Mouse (Mus musculus): ENCODE measurements around the gene Glis3. TPM values are rescaled to one million over a fixed set of nuclear protein-coding genes. Genes with fewer than 3 reads are reported as not detected.

Gene Glis3
- total RNA-seq (2021): 1 to 10 TPM; 4.6 to 5.0 TPM
- long read RNA-seq, experiment 1, partial matches to known transcripts: 0 of 1 reads
- long read RNA-seq, experiment 1, other reads (novel, unspliced or antisense): 1 of 1 reads
- long read RNA-seq, experiment 2, partial matches to known transcripts: 0 of 1 reads
- long read RNA-seq, experiment 2, other reads (novel, unspliced or antisense): 1 of 1 reads

- intact Hi-C loops (cut with DNase I): no loop called here
These were observed at the start of gene Glis3 for GRCm38 (mm10) chr19:28679776-28680391. Glis3 (minus strand) TSS chr19:28680077.

GRCm38 (mm10) chr19:28726161-28726880, 46.4 kb upstream of the Glis3 start:
- intact Hi-C loops (cut with DNase I): loop anchor here (10.0 kb wide), 1 partner anchor 562 kb away; no protein-coding TSS in a partner anchor
- peak; percentile 81 to 85 for DNase-seq (ENCODE audit: low spot score in 2 of 2)

More at GRCm38 (mm10) chr19:28679776-28680391, at the start of gene Glis3:
- DNase-seq (ENCODE audit: low spot score in 2 of 2): peak; percentile 26 to 31

DNA sequence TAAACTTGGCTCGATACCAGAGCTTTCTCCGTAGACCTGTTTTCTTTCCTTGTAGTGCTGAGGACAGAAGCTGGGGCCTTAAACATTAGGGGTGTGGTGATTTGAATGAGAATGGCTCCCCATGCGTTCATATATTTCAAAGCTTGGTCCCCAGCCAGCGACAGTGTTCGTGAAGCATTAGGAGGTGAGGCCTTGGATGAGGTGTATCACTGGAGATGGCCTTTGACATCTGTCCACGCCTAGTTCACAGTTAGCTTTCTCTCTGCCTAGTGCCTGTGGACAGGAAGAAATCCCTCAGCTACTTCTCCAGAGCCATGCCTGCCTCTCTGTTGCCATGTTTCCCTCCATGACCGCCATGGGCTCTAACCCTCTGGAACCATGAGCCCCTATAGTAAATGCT, 44.8 kb upstream of the Glis3 start:
- intact Hi-C loops (cut with DNase I): loop anchor here (10.0 kb wide), 1 partner anchor 560 kb away; no protein-coding TSS in a partner anchor
- no peak for DNase-seq (ENCODE audit: low spot score in 2 of 2)

GRCm38 (mm10) chr19:28722626-28723025, 42.7 kb upstream of the Glis3 start:
- no peak for DNase-seq (ENCODE audit: low spot score in 2 of 2)
- intact Hi-C loops (cut with DNase I): loop anchor here (10.0 kb wide), 1 partner anchor 558 kb away; no protein-coding TSS in a partner anchor

GRCm38 (mm10) chr19:28721834-28722233, 42.0 kb upstream of the Glis3 start:
- intact Hi-C loops (cut with DNase I): loop anchor here (10.0 kb wide), 1 partner anchor 557 kb away; no protein-coding TSS in a partner anchor
- peak in 1 of 2 experiments; percentile 11 for DNase-seq (ENCODE audit: low spot score in 2 of 2)

DNA sequence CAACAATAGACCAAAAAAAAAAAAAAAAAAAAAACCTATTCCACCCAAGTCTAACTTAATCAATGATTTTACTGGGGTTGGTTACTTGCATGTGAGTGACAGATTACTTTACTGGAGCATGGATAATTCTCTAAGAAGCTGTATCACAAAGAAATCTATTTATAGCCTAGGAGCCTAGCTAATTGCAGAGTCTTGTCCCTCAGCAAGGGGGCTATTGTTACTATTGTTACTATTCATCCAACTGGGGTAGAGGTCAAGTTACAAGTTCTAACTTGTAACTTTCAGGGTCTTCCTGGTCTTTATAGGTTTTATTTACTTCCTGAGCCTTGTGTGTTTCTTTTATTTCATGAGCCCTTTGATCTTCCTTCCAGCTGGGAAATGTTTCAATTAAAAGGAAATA, 40.1 kb upstream of the Glis3 start:
- intact Hi-C loops (cut with DNase I): loop anchor here (10.0 kb wide), 1 partner anchor 555 kb away; no protein-coding TSS in a partner anchor
- DNase-seq (ENCODE audit: low spot score in 2 of 2): no peak

DNA sequence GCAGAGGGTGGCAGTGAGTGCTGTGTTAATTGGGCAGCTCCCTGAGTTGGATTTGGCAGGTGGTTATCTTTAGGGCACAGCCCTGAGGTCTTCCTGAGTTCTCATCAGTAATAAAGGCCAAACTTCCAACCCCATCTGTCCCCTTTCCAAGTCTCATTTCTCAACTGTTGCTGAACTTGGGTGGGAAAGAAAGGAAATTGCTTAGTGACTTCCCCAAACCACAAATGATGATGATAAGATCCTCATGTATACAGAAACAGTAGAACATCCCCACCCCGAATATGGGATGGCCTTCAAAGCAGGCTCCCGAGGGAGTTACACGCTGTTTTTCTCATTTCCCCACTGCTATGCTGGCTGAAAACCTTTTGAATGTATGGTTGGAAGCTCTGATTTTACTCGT, 34.8 kb upstream of the Glis3 start:
- intact Hi-C loops (cut with DNase I): no loop called here
- DNase-seq (ENCODE audit: low spot score in 2 of 2): no peak

DNA sequence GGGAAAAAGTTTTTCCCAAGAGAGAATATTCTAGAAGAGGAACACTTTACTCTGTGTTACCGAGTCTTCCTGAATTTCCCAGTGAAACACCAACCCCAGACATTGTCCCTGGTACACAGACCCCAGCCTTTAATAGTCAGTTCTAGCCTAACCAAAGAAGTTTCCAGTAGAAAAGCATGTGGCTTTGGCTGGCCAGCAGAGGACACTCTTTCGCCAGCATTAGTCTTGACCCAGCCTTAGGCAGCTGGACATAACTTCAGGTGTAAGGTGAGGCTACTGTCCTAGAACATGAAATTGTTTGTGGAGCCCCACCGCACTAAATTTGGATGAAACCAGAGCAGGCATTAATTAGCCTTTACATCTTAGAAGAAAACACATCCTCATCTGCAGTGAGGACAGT, 17.8 kb upstream of the Glis3 start:
- intact Hi-C loops (cut with DNase I): no loop called here
- no peak for DNase-seq (ENCODE audit: low spot score in 2 of 2)

GRCm38 (mm10) chr19:28686398-28686797, 6.5 kb upstream of the Glis3 start:
- no peak for DNase-seq (ENCODE audit: low spot score in 2 of 2)
- intact Hi-C loops (cut with DNase I): no loop called here

DNA sequence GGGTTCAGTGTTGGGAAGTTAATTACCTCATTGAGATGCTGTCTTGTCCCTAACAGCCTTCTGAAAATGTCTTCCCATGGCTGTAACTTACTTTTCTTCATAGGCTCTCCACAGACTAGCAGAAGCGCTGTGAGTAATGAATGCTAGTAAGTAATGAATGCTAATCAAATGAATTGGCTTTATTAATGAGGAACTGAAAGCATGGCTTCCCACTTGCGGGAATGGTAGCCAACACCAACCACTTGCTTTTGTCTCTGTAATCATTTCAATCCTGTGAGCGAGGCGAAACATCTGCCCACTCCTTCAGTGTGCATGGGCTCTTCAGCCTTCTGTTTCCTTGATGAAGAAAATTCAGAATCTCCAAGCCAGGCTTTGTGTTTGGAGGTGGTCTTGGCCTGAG, 5.6 kb upstream of the Glis3 start:
- no peak for DNase-seq (ENCODE audit: low spot score in 2 of 2)
- intact Hi-C loops (cut with DNase I): no loop called here

- DNase-seq (ENCODE audit: low spot score in 2 of 2): no peak
- intact Hi-C loops (cut with DNase I): no loop called here
These were observed 4.5 kb upstream of the Glis3 start for GRCm38 (mm10) chr19:28684347-28684746.

- intact Hi-C loops (cut with DNase I): no loop called here
- DNase-seq (ENCODE audit: low spot score in 2 of 2): no peak
These were observed 3.5 kb upstream of the Glis3 start for GRCm38 (mm10) chr19:28683346-28683745.

GRCm38 (mm10) chr19:28679291-28679775, 544 bp downstream of the Glis3 start:
- intact Hi-C loops (cut with DNase I): no loop called here
- DNase-seq (ENCODE audit: low spot score in 2 of 2): peak in 1 of 2 experiments; percentile 10

GRCm38 (mm10) chr19:28678646-28679270, 1.1 kb downstream of the Glis3 start:
- intact Hi-C loops (cut with DNase I): no loop called here

GRCm38 (mm10) chr19:28677728-28678438, 2.0 kb downstream of the Glis3 start:
- DNase-seq (ENCODE audit: low spot score in 2 of 2): no peak

More at GRCm38 (mm10) chr19:28678646-28679270, 1.1 kb downstream of the Glis3 start:
- no peak for DNase-seq (ENCODE audit: low spot score in 2 of 2)

GRCm38 (mm10) chr19:28677045-28677727, 2.7 kb downstream of the Glis3 start:
- intact Hi-C loops (cut with DNase I): no loop called here
- DNase-seq (ENCODE audit: low spot score in 2 of 2): peak in 1 of 2 experiments; percentile 20

More at GRCm38 (mm10) chr19:28677728-28678438, 2.0 kb downstream of the Glis3 start:
- intact Hi-C loops (cut with DNase I): no loop called here

DNA sequence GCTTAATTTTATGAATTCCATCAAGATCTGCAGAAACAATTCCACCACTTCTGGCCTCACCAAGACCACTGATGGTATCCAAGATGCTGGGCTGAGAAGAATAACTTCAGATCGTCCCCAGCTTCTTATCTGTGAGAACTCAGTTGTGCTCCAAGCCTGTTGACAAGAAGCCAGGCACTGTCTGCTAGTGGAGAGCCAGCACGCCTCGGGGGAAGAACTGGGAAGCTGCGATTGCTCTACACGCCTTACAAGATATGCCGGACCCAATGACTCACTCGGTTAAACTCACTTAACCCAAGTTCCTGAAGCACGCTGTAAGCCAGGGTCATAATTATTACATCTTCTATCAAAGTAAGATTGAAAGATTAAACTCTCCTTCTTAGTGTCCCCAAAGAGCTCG, 16.1 kb downstream of the Glis3 start:
- DNase-seq (ENCODE audit: low spot score in 2 of 2): no peak
- intact Hi-C loops (cut with DNase I): no loop called here

GRCm38 (mm10) chr19:28663148-28663547, 16.7 kb downstream of the Glis3 start:
- intact Hi-C loops (cut with DNase I): no loop called here
- DNase-seq (ENCODE audit: low spot score in 2 of 2): no peak

Data from left cerebral cortex, postnatal 14 days (tissue).